ENCODE assay signal across 21 mouse cellular contexts in genomic region chr9:103233006-103233395, GRCm38 (mm10). TPM values are rescaled to one million over a fixed set of nuclear protein-coding genes. Genes with fewer than 3 reads are reported as not detected.
A peak's percentile ranks its signal among the peaks of the same experiment; 100 is the strongest.
DNase-seq lines count a peak whose midpoint lies in the region; ATAC-seq and TF ChIP-seq lines count a peak whose summit lies in the region.
"Had no signal": no experiment of that assay in that cellular context is flagged by ENCODE, and none has a peak within 500 bp of the region (broad histone marks: within the 10 kb centered on the region; RNA-seq: fewer than 3 reads in every experiment).

No protein-coding gene starts in this region.

- no peak for ATAC-seq in intestine, postnatal 0 days
- ATAC-seq in intestine, embryonic 15.5 days, result no peak
- ATAC-seq in lung, postnatal 0 days, result no peak

- TF ChIP-seq CTCF in intestine, postnatal 0 days (IDR thresholded peaks at IDR 0.05; ENCODE audit: low read depth), result no peak
- no peak for TF ChIP-seq CTCF in lung, postnatal 0 days (IDR thresholded peaks at IDR 0.05)

- no peak for TF ChIP-seq EP300 in lung, postnatal 0 days (IDR thresholded peaks at IDR 0.05)

- DNase-seq in lung, postnatal 14 days, result peak; percentile 29
- DNase-seq in lung, postnatal 0 days (ENCODE audit: low spot score), result no peak
- peak; percentile 41 to 42 for DNase-seq in lung, postnatal 4 days
- peak; percentile 85 for DNase-seq in thymus, postnatal 4 days
- no peak for DNase-seq in adrenal gland, postnatal 10 days
- DNase-seq in gastrocnemius, postnatal 36 days, result no peak
- DNase-seq: adrenal gland, postnatal 25 days; B cell, adult 2 months; cerebellum, adult 2 months; heart, postnatal 36 days; kidney, adult 8-10 months had no signal

- WGBS in intestine, postnatal 0 days, result 60% methylated on average over 7 of the region's 7 CpGs
- 50% methylated on average over 7 of the region's 7 CpGs for WGBS in intestine, embryonic 15.5 days
- WGBS in lung, postnatal 0 days, result 34% methylated on average over 7 of the region's 7 CpGs

- no peaks in the 10 kb centered on the region for H3K27me3 ChIP-seq in intestine, postnatal 0 days (replicated peaks; ENCODE audit: control insufficient read depth, insufficient read depth, low read length)
- H3K27me3 ChIP-seq in intestine, embryonic 15.5 days (replicated peaks), result no peaks in the 10 kb centered on the region
- no peaks in the 10 kb centered on the region for H3K27me3 ChIP-seq in lung, postnatal 0 days (replicated peaks; ENCODE audit: insufficient read depth, low read length)
- H3K27me3 ChIP-seq: embryonic facial prominence, embryonic 15.5 days; neural tube, embryonic 12.5 days had no signal

- H3K27ac ChIP-seq in intestine, postnatal 0 days (ENCODE audit: low read depth, low read length), result no peak overlapping the region
- H3K27ac ChIP-seq in intestine, embryonic 15.5 days, result no peak overlapping the region
- H3K27ac ChIP-seq in lung, postnatal 0 days (ENCODE audit: low read length), result no peak overlapping the region; the same call in 1 of the 2 replicates
- H3K27ac ChIP-seq: heart, embryonic 13.5 days; midbrain, embryonic 10.5 days; neural tube, embryonic 12.5 days; stomach, postnatal 0 days had no signal

- H3K36me3 ChIP-seq in intestine, postnatal 0 days (ENCODE audit: control insufficient read depth, insufficient read depth), result no peaks in the 10 kb centered on the region
- no peaks in the 10 kb centered on the region for H3K36me3 ChIP-seq in intestine, embryonic 15.5 days
- H3K36me3 ChIP-seq in lung, postnatal 0 days (ENCODE audit: insufficient read depth, low read length), result no peaks in the 10 kb centered on the region
- H3K36me3 ChIP-seq: embryonic facial prominence, embryonic 15.5 days; heart, embryonic 13.5 days; midbrain, embryonic 10.5 days; neural tube, embryonic 12.5 days had no signal

- intact Hi-C loops in gastrocnemius, postnatal 36 days (cut with DNase I), result no loop called here

- H3K4me2 ChIP-seq in intestine, postnatal 0 days (replicated peaks; ENCODE audit: low read depth), result no peak overlapping the region
- H3K4me2 ChIP-seq in intestine, embryonic 15.5 days (replicated peaks), result no peak overlapping the region
- no peak overlapping the region for H3K4me2 ChIP-seq in lung, postnatal 0 days (replicated peaks; ENCODE audit: low read depth, low read length)
- H3K4me2 ChIP-seq: embryonic facial prominence, embryonic 15.5 days; heart, embryonic 13.5 days; neural tube, embryonic 12.5 days had no signal

- 0 out of 2 replicates have a peak overlapping the region, but pooled peaks have one; percentile 3 for H3K9ac ChIP-seq in intestine, postnatal 0 days (ENCODE audit: low read depth, low read length)
- H3K9ac ChIP-seq in intestine, embryonic 15.5 days, result no peak overlapping the region
- no peak overlapping the region for H3K9ac ChIP-seq in lung, postnatal 0 days (replicated peaks; ENCODE audit: low read depth)
- H3K9ac ChIP-seq: embryonic facial prominence, embryonic 15.5 days; heart, embryonic 13.5 days; neural tube, embryonic 12.5 days had no signal

- no peaks in the 10 kb centered on the region for H3K9me3 ChIP-seq in intestine, postnatal 0 days (ENCODE audit: control insufficient read depth)
- H3K9me3 ChIP-seq in intestine, embryonic 15.5 days, result no peaks in the 10 kb centered on the region
- H3K9me3 ChIP-seq in lung, postnatal 0 days (ENCODE audit: low read length), result no peaks in the 10 kb centered on the region
- H3K9me3 ChIP-seq: embryonic facial prominence, embryonic 15.5 days; heart, embryonic 13.5 days; midbrain, embryonic 10.5 days; neural tube, embryonic 12.5 days had no signal

- peaks cover 6% of the 10 kb centered on the region; the same call in 1 of the 2 replicates for H3K4me1 ChIP-seq in intestine, postnatal 0 days (replicated peaks; ENCODE audit: control insufficient read depth, insufficient read depth, low read length)
- 0 out of 2 replicates have a peak, but pooled peaks cover 7% of the 10 kb centered on the region for H3K4me1 ChIP-seq in intestine, embryonic 15.5 days (replicated peaks)
- H3K4me1 ChIP-seq in lung, postnatal 0 days (ENCODE audit: insufficient read depth, low read depth, low read length), result peaks cover 17% of the 10 kb centered on the region; the same call in 1 of the 2 replicates

- no peak overlapping the region for H3K4me3 ChIP-seq in intestine, postnatal 0 days (ENCODE audit: low read depth, low read length)
- no peak overlapping the region for H3K4me3 ChIP-seq in intestine, embryonic 15.5 days (replicated peaks)
- no peak overlapping the region for H3K4me3 ChIP-seq in lung, postnatal 0 days (ENCODE audit: low read depth, low read length)
- H3K4me3 ChIP-seq: embryonic facial prominence, embryonic 15.5 days; heart, embryonic 13.5 days; midbrain, embryonic 10.5 days; neural tube, embryonic 12.5 days had no signal

RNA-seq across cellular contexts. Expression of gene Trf, which starts 2.8 kb away (rescaled TPM):
- 237 and 245 TPM in 2 replicates for polyA plus RNA-seq in intestine, postnatal 0 days (2015; fragmentation: Nextera tagmentation; extraction: Ambion mirVana)
- 188 and 277 TPM in 2 replicates for polyA plus RNA-seq in intestine, embryonic 15.5 days (2015; fragmentation: Nextera tagmentation; extraction: Ambion mirVana)
- polyA plus RNA-seq in lung, postnatal 0 days (2015; fragmentation: Nextera tagmentation; extraction: Ambion mirVana), result 523 and 670 TPM in 2 replicates
- total RNA-seq in adrenal gland, postnatal 10 days (2021), result 1,000 to 10,000 TPM; 3,036 to 6,940 TPM
- total RNA-seq in gastrocnemius, postnatal 36 days (2021), result 10 to 100 TPM in 1 of 2 experiments, 1 to 10 TPM in 1; 7.9 to 10.8 TPM

RNA-seq across cellular contexts. Expression of gene Gm20425, which starts 2.9 kb away (rescaled TPM):
- 8.9 and 10.0 TPM in 2 replicates for polyA plus RNA-seq in intestine, postnatal 0 days (2015; fragmentation: Nextera tagmentation; extraction: Ambion mirVana)
- 0.21 and 8.8 TPM in 2 replicates for polyA plus RNA-seq in intestine, embryonic 15.5 days (2015; fragmentation: Nextera tagmentation; extraction: Ambion mirVana)
- 7.3 and 10.7 TPM in 2 replicates for polyA plus RNA-seq in lung, postnatal 0 days (2015; fragmentation: Nextera tagmentation; extraction: Ambion mirVana)
- 10 to 100 TPM; 13.9 to 18.0 TPM for total RNA-seq in adrenal gland, postnatal 10 days (2021)
- under 1 TPM; 0.42 to 0.74 TPM for total RNA-seq in gastrocnemius, postnatal 36 days (2021)
- total RNA-seq: monocyte, adult 5-6 weeks had no signal
- polyA plus RNA-seq: frontal cortex, adult 2 months; heart, embryonic 13.5 days; limb, embryonic 11.5 days; midbrain, embryonic 10.5 days had no signal

RNA-seq across cellular contexts. Expression of gene Srprb, which starts 31.1 kb away (rescaled TPM):
- polyA plus RNA-seq in intestine, postnatal 0 days (2015; fragmentation: Nextera tagmentation; extraction: Ambion mirVana), result 20.7 and 21.4 TPM in 2 replicates
- 46.4 and 55.2 TPM in 2 replicates for polyA plus RNA-seq in intestine, embryonic 15.5 days (2015; fragmentation: Nextera tagmentation; extraction: Ambion mirVana)
- polyA plus RNA-seq in lung, postnatal 0 days (2015; fragmentation: Nextera tagmentation; extraction: Ambion mirVana), result 39.4 and 40.5 TPM in 2 replicates
- 10 to 100 TPM; 21.9 to 26.8 TPM for total RNA-seq in adrenal gland, postnatal 10 days (2021)
- 10 to 100 TPM; 16.3 to 18.0 TPM for total RNA-seq in gastrocnemius, postnatal 36 days (2021)

Comparison
In these comparisons a context has a peak if more than half of its experiments do, and no peak if none do; other contexts are left out.
1. DNase-seq: peak in lung, postnatal 14 days (single experiment), lung, postnatal 4 days (2 of 2) and thymus, postnatal 4 days (single experiment); none in lung, postnatal 0 days (single experiment), adrenal gland, postnatal 10 days (single experiment) and gastrocnemius, postnatal 36 days (0 of 2).